Mouse (Mus musculus) thymus, postnatal 10 days (tissue): Measurements from ENCODE around the gene Uri1.
A peak's percentile ranks its signal among the peaks of the same experiment; 100 is the strongest.

ENCODE experiments used
- DNase-seq, 2 experiments: peaks; one replicate each; pipeline ENCODE4 v3.0.0; 2021; ENCODE audit warnings: low spot score in 2 of 2

The Uri1 gene

DNA sequence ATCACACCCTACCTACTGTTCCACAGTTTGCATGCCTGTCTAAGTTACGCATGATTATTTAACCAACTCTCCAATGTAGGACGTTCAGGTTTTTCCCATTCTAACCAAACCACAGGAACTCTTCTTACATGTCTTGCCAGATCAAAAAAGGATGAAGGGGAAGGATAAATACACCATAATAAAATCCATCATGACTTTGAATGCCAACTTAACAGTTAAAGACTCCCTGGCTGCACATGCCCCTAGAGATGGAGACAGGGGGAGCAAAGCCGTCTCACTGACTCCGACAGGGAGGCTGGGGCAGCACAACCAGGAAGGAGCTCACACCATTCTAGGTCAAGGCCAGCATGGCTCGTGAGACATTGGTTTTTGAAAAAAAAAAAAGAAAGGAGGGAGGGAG lies 8.0 kb downstream of the Uri1 start:
- no peak for DNase-seq

DNA sequence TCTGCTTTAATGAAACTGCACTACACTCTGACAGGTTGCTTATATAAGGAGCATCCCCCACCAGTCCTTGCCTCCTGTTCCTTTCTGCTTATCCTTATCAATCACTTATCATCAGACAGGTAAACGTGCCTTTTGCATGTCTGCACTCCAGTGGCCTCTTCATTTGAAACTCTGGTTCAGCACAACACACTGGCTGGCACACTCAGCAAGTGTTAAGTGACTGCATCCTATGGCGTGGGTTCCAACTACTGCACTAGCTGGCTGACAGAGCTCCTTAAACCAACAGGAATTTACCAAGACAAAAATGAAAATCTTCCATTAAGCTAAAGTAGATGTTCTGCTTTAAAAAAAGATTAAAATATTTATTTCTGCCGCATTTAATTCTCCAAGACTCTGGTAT lies 9.4 kb downstream of the Uri1 start:
- no peak for DNase-seq

DNA sequence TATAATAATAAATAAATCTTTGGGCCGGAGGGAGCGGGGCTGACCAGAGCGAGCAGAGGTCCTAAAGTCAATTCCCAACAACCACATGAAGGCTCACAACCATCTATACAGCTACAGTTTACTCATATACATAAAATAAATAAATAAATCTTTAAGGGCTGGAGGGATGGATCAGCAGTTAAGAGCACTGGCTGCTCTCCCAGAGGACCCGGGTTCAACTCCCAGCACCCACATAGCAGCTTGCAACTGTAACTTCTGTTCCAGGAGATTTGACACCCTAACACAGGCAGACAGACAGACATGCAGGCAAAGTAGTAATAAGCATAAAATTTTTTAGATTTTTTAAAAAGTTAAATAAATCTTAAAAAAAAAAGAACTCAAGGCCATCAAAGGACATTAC lies 10.5 kb downstream of the Uri1 start:
- DNase-seq = no peak

DNA sequence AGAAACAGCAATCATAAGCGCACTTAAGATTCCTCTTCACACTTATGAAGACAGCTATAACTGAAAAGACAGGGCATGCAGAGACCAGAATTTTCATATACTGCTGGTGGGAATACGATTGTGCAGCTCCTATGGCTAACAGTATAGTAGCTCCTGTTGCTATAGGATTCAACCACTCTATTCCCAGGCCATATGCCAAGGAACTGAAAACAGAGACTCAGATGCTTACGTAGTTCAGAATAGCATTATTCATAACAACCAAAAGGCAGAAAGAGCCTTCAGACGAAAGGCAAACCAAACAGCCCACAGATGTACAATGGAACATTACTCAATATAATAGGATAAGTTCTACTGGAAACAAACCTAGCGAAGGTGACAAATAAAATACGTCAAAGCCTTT lies 15.0 kb downstream of the Uri1 start:
- no peak for DNase-seq

DNA sequence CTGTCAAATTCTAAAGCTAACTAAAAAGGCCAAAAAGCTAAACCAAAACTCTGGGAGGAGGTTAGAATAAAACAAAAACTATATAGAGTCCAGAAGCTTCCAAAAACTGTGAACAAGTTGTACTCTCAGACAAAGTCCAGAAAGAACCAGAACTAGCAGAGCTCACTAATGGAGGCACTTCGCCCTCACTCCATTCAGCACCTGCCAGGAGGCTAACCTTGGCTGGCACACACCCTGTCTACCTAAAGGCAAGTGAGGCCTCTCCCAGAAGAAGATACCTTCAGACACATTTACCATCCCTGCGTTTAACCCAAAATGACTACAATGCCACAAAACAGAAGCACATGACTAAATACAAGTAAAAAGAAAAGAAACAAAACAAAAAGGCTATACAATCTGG lies 20.9 kb downstream of the Uri1 start:
- DNase-seq = no peak

DNA sequence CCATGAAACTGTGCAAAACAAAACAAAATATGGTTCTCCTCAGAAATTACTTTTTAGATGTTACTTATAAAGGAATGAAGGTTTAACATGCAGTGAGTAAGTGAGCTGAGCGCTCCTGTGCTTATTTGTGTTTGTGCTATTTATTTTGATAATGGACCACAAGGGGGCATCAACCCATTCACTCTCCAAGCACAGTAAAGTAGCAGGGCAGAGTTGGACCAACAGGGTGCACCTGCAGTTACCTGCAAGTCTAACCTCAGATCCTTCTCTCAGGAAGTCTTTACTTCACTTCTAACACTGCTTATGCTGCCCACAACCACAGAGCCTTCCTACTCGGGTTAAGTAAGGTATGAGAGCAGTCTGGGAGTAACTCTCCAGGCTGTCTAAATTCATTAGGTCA lies 23.7 kb downstream of the Uri1 start:
- peak; percentile 25 to 26 for DNase-seq

DNA sequence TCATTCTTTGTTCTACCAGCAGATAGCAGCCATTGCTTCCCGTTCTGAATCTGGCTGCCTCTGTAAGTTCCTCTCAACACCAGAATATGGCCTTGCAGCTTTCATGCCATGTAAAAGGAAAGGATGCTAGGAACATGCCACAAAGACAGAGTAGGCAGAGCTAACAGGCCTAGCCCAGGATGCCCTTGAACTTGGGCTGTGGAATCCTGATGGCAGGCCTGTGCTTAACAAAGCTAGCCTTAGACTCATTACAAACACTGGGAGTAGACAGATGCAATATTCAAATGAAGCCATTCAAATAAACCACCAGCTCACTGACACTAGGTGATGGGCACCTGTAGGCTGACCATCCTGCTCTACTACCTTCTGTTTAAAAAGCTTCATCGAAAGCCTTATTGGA lies 30.5 kb downstream of the Uri1 start:
- no peak for DNase-seq

DNA sequence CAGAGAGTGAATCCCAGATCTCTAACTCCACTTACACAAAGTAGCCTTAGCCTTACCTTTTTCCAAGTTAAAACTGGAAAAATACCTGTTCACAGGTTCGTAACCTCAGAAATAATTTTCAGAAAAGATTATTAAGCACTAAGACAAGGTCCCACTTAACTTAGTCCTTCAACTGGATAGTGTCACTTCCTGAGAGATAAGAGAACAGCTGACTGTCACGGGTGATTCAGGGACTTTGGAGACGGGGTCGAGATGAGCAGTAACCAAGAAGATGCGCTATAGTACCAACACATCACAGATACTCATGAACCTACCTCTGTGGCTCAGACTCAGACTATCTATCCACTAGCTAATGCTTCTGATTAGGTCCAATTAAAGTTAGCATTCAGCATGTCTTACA lies 38.5 kb downstream of the Uri1 start:
- no peak for DNase-seq

DNA sequence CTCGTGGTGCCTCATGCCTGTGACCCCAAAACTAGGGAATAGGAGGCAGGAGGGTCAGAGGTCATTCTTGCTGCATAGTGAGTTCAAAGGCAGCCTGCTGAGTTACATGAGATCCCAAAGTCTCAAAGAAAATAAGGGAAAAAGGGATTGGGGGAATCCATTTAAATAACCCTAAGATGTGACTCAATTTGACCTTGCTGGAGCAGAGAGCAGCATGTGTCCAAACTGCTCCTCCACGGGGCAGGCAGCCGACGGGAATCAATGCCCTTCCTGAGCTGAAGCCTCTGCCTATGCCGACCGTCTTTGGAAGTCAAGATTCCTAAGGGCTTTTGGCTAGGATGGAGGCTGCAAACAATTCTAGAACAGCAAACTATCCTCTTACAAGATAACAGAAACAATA lies 39.9 kb downstream of the Uri1 start:
- DNase-seq = no peak

DNA sequence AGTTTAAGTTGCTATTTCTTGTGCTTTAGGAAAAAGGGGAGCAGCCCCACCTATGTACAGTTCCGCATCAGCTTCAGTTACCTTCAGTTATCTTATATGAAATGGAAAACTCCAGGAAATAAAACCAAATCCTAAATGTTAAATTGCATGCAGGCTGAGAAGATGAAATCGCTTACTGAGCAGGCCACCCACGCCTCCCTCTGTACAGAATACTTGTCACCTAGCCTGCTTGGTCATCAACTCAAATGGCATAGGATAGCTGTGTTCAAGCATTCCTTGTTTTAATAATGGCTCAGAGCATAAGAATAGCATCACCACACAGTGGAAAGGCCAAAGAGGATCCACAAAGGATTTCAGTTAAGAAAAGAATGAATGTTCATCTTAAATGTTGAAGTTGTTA lies 43.6 kb downstream of the Uri1 start:
- DNase-seq = no peak

DNA sequence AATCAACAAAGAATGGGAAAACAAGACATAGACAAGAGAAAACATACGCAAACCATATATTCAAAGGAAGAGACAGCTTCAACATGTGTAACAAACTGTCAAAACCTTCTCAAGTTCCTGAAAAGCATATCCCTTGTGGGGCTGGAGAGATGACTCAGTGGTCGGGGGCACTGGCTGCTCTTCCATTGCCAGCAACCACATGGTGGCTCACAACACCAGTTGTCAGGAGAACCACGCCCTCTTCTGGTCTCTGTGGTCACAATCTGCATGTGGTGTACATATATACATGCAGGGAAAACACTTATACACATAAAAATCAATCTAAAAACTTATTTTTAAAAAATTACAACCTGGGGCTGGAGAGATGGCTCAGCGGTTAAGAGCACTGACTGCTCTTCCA lies 44.9 kb downstream of the Uri1 start:
- no peak for DNase-seq

DNA sequence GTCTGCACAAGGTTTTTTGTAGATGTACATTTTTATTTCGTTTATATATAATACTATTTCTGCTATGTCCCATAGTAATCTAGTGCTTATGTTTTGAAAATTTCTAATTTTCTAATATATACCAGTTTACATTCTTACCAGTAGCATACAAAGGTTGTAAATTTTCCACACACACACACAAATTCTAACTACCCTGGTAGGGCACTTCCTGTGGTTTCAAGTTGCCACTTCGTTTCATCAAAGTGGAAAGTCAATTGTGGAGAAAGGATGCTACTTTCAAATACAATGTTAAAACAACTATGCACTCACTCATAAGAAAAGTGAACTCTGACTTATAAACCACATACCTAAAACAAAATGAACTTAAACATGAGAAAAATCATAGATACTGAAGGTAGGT lies 45.7 kb downstream of the Uri1 start:
- no peak for DNase-seq

DNA sequence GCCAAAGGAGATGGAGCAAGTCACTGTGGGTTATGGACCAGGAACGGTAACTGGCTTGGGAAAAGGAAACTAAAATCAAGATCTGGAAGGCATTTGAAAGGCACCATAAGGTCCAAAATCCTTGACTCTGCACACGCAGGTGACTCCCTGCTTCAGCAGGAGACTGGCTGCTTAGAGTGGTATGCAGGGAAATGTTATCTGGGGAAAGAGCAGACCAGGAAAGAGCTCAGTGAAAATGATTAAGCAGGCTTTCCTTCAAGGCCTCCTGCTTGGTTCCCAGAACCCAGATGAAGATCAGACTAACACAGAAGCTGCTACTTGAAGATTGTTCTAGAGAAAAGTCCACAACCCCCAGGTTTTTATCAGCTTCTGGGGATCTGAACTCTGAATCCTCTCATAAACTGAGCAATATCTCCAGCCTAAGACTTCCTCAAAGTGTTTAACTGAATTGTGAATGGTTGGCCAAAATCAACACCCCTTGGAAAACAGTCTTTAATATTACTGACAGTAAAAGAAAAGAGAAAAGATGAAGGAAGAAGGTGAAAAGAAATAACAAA lies 50.3 kb downstream of the Uri1 start:
- no peak for DNase-seq

DNA sequence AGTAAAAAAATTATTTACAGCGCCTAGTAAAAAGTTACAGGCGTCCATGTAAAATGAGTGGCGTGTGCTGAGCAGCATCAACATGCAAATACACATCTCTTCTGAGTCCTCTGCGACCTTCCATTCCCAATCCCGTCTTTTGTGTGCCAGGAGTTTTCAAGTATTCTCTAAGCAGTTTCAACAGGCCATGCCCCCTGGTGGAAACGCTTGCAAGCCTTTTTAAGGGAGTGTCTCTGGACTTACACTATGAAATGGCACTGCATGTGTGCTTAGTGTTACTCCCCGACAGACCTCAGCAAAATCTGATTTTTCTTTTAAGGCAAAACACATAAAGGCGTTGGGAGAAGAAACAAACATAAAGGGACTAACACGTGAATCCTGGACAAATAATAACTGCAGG lies 50.8 kb downstream of the Uri1 start:
- no peak for DNase-seq

DNA sequence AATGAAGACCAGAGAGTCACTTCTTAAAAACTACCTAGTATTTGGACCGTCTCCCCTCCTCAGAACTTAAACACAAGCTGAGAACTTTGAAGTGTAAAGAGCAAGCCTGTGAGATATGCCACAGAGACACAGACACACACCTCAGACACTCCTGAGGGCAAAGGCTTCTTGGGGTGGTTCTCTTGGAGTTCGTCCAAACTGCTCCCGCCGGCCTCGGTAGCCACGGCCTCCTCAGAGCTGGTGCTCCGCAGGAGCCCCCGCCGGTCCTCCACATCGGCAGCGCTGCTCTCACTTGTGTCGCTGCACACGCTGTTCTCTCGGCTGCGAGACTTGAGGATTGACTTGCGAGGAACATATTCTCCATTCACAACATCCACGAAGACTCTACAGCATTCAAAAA lies 61.0 kb downstream of the Uri1 start:
- no peak for DNase-seq

DNA sequence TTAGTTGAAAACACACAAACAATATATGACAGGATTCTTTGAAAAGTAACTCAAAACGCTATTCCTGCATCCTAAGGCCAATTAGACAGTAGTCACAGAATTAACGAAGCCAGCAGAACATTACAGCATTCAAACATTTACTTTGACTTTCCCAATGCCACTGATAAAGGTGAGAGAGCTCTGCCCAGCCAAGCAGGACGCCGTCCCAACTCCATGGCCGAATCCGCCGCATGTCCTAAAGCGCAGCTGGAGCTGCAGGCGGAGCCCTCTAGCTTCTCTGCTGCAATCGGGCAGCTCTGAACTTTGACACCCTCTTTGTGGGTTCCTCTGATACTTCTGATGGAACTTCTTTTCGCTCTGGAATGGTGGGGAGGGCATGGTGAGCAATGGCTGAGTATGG lies 62.1 kb downstream of the Uri1 start:
- DNase-seq = no peak

DNA sequence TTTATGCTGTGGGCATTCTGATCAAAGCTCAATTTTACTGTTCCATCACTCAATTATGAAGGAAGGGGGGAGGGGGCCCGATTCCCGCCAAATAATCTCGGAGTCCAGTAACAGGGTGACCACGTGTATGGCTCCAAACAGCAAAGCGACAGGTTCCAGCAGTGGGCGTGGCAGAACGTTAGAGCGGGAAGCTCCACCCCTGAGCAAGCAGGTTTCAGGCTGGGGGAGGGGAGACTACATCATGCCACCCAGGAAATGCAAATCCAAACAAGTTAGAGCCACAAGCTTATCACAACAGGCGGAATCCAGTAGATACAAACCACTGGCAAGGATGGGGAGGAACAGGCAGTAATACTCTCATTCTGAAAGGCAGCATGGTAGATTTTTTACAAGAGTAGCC lies 71.5 kb downstream of the Uri1 start:
- DNase-seq = no peak

DNA sequence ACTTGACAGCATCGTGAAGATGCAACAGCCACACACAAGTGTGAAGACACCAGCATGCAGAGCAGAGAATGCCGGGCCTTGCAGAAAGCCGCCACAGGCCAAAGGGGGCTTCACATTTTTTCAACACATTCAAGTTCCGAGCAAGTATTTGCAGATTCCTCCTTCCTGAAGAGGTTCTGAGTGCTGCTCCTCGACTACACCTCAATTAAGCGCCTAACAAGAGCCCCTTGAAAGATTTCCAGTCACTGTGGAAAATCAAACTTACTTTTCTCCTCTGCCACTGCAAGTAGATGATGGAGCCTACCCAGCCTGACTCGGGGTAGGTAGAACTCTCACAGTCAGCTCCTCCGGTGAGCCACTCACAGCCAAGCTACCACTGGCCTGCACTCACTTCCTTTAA lies 86.9 kb downstream of the Uri1 start:
- DNase-seq = no peak

DNA sequence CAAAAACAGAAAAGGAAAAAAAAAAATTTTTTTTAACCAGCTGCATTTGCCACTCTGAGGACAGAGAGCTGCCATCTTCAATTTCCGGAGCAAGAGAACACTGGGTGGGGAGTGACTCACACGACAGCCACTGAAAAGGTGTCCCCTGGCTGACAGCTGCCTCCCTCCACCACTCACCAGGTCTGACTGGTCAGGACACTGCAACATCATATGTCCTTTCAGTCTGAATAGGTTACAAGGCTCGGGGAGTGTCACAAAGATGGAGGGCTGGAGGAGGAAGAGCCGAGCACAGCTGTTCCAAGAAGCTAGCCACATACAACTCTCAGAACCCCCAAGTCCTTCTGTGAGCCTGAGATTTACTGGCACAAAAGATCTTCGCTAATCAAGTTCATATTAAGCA lies 87.6 kb downstream of the Uri1 start:
- DNase-seq = no peak

DNA sequence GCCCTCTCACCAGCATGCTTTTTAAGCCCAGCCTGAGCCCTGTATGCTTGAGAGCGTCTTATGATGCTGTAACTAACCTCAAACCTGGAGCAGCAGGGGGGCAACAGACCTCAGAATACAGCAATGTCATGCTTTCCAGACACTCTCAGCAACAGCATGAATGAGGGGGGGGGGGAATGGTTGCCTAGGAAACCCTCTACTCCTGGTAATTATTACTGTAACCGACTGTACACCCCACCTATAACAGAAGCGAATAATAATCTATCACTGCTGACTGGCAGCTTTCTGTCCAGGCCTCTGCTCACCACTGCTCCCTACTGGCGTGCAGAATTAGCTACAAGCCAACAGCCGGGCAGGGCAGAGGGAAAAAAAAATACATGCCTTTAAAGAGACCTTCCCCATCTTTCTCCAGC lies 88.6 kb downstream of the Uri1 start:
- DNase-seq = peak in 1 of 2 experiments; percentile 28

DNA sequence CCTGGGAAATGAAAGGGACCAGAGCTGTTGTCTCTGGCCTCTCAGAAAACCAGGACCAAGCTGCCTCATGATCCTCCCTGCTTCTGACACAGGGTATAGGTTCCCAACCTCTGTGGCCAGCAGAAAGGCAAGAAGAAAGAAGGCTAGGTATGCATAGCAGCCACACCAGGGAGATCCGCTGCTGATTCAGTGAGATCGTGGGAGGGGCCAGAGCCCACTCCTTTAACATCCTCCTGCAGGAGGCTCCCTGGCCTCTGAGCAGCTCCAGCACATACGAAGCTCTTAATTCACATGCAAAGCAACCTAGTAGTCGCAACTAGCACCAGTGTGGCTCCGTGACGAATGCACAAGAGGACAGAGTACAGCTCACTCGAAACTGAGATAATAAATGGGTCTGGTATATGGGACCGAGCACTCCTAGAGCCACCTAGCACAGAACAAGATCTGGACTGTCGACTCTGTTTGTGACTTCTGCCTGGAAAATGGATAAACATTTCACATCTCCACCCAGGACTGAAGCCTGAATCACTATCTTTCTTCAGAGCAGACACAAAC lies 89.5 kb downstream of the Uri1 start:
- no peak for DNase-seq

DNA sequence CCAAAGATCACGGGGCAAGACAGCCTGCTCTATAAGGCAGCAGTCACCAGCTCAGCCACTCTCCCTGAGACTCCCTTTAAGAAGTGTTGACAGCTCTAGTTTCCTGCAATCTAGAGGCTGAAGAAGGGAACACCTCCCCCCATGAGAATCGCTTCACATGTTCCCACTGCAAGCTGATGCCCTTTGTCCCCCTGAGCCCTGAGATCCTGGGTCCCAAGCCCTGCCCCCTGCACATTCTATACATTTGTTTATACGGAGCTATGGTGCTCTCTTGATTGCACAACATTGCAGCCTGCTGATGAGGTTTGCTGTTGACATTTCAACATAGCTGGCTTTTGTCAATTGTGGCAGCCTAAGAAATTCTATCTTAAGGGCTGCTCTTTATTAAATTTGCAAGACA lies 91.7 kb downstream of the Uri1 start:
- no peak for DNase-seq

DNA sequence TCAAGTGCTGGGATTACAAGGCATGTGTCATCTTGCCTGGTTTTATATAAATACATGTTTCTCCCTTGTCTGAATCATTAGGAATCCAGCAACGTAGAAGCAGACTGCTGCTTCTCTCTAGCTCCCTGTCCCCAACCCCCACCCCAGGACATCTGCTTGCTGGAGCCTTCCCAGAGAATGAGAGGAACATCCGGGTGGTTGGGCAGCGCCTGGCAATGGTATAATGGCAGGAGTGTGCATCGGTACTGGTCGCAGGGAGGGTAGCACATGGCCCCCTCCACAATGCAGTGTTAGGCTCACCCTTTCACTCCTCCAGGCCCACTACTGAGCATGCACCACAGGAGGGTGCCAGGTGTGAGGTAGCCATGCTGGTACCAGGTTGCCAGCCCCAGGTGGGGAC lies 93.6 kb downstream of the Uri1 start:
- no peak for DNase-seq

DNA sequence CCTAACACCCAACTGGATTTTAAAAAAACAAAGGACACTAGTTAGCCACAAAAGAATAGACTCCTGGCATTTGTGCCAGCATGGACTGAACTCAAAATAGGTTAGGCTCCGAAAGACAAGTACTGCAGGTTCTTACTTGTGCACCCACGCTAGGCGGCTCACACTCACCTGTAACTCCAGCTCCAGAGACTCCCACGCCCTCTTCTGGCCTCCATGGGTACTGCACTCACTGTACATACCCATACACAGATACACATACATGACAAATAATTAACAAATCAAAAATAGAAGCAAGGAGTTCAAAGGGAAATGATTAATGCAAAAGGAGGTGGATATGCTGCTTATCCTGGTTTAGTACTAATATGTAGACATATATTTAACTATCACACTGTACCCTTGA lies 100.4 kb downstream of the Uri1 start:
- no peak for DNase-seq
